Mouse (Mus musculus) embryonic facial prominence, embryonic 11.5 days (tissue): ENCODE measurements around the gene Gatb. TPM values are rescaled to one million over a fixed set of nuclear protein-coding genes. Genes with fewer than 3 reads are reported as not detected.

Experiments used
- ATAC-seq: fragments of 200-750 bp; cut with Nextera tagmentation; replicated peaks from 2 replicates; pipeline ENCODE4 v1.8.0; 2017; ENCODE audit warnings: low read depth; ENCODE audit not compliant: insufficient number of reproducible peaks, low FRiP score, low TSS enrichment
- DNase-seq: peaks from one replicate; pipeline ENCODE4 v3.0.0-alpha.2; 2015; ENCODE audit warnings: low spot score
- H3K27ac ChIP-seq: fragments of 300-500 bp; sonication (generic); replicated peaks from 2 replicates; pipeline ENCODE4 v1.5.1; 2014; ENCODE audit warnings: mild to moderate bottlenecking, low read depth, low read length, control low read depth
- H3K27me3 ChIP-seq: fragments of 300-500 bp; sonication (generic); 2 replicates; pipeline ENCODE4 v1.6.1; 2014; ENCODE audit warnings: mild to moderate bottlenecking, low read length, moderate library complexity, mixed read lengths; ENCODE audit not compliant: control insufficient read depth, insufficient read depth
- H3K36me3 ChIP-seq: fragments of 300-500 bp; sonication (generic); replicated peaks from 2 replicates; pipeline ENCODE4 v1.6.1; 2014; ENCODE audit warnings: low read depth, mild to moderate bottlenecking, low read length, moderate library complexity, mixed read lengths; ENCODE audit not compliant: control insufficient read depth, insufficient read depth
- H3K4me1 ChIP-seq: fragments of 300-500 bp; sonication (generic); 2 replicates; pipeline ENCODE4 v1.6.1; 2014; ENCODE audit warnings: low read length, mixed read lengths; ENCODE audit not compliant: control insufficient read depth, insufficient read depth
- H3K4me2 ChIP-seq: fragments of 300-500 bp; sonication (generic); 2 replicates; pipeline ENCODE4 v1.6.1; 2014; ENCODE audit warnings: low read depth, mild to moderate bottlenecking, control low read depth, low read length, moderate library complexity
- H3K4me3 ChIP-seq: fragments of 300-500 bp; sonication (generic); 2 replicates; pipeline ENCODE4 v1.5.1; 2014; ENCODE audit warnings: low read depth, low read length, control low read depth
- H3K9ac ChIP-seq: fragments of 300-500 bp; sonication (generic); replicated peaks from 2 replicates; pipeline ENCODE4 v1.6.1; 2014; ENCODE audit warnings: mild to moderate bottlenecking, control low read depth, low read length
- H3K9me3 ChIP-seq: fragments of 300-500 bp; sonication (generic); replicated peaks from 2 replicates; pipeline ENCODE4 v1.6.1; 2016; ENCODE audit warnings: mild to moderate bottlenecking, low read length, inconsistent platforms, mixed read lengths; ENCODE audit not compliant: control insufficient read depth
- WGBS: fragments of 180-500 bp; shearing (Covaris S2); extraction: QIAGEN DNeasy Blood & Tissue Kit; methylation state at CpG from one replicate; pipeline ENCODE4 v1.1.7; 2014; 5-methylcytosine and 5-hydroxymethylcytosine counted together
- polyA plus RNA-seq: library from polyadenylated mRNA; unstranded; fragments of >200 nt; fragmentation: Nextera tagmentation; extraction: Ambion mirVana; gene quantifications from 2 replicates; pipeline ENCODE4 v1.2.1, GENCODE M21; 2014

Gatb gene
- polyA plus RNA-seq, 1 experiment from 2014 or later: 28.0 TPM

DNA sequence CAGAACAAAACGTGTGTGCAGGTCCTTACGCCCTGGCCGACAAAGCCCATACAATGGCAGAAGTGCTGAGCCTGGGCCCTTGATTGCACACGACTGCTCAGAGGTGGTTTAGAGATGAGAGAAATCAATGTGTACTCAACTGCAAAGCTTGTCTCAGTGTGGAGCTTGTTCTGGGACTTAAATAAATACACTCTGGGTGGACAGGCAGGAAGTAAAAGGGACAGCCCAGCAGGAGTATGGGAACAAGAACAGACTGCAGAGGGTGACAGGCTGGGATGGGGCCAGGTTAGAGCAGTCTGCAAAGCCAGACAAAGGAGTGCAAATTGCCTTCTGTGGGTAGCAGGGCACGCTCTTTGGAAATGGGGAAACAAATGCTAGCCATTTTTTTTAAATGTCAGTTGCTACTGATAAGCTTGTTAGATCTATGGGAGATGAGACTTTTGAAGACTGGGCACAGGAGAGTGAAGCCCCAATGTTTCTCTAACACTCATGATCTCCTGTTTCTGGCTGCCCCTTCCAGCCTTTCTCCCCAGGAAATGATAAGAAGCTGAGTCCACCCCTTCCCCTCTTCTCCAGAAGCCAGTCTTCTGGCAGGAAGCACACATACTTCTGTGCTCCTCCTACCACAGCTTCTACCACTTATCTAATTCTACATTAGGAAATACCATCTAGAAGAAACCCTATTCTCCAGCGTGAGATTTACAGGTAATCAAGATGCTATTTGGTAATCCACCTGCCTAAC is 129.4 kb downstream of the Gatb start:
- 63% methylated on average over 6 of the region's 6 CpGs for WGBS
- ATAC-seq: no peak
- Histone ChIP-seq H3K27me3 (no peaks in the 10 kb centered on the region), H3K9me3 (no peaks in the 10 kb centered on the region), H3K9ac (no peak overlapping the region), H3K4me3 (no peak overlapping the region), H3K4me1 (no peaks in the 10 kb centered on the region), H3K36me3 (no peaks in the 10 kb centered on the region), H3K4me2 (no peak overlapping the region), H3K27ac (no peak overlapping the region)
- no peak for DNase-seq

Other genes with a start within 250 kb of the Gatb start
- 1.6 TPM in 2 replicates for gene Fam160a1, start 243.2 kb downstream of the Gatb start, polyA plus RNA-seq